Mouse (Mus musculus) forebrain, embryonic 13.5 days (tissue): ENCODE data around the gene Ctbp1. TPM values are rescaled to one million over a fixed set of nuclear protein-coding genes. Genes with fewer than 3 reads are reported as not detected.

Source experiments
- ATAC-seq: fragments of 200-750 bp; cut with Nextera tagmentation; 2 replicates; pipeline ENCODE4 v1.8.0; 2017
- H3K27ac ChIP-seq: fragments of 300-500 bp; sonication (generic); 2 replicates; pipeline ENCODE4 v1.5.1; 2015; ENCODE audit warnings: inconsistent platforms, mild to moderate bottlenecking, moderate library complexity
- H3K27me3 ChIP-seq: fragments of 300-500 bp; sonication (generic); 2 replicates; pipeline ENCODE4 v1.6.1; 2015; ENCODE audit warnings: mild to moderate bottlenecking, inconsistent platforms
- H3K36me3 ChIP-seq: fragments of 300-500 bp; sonication (generic); 2 replicates; pipeline ENCODE4 v1.6.1; 2015; ENCODE audit warnings: mild to moderate bottlenecking, inconsistent platforms; ENCODE audit not compliant: poor library complexity, severe bottlenecking
- H3K4me1 ChIP-seq: fragments of 300-500 bp; sonication (generic); 2 replicates; pipeline ENCODE4 v1.6.1; 2015; ENCODE audit warnings: inconsistent platforms
- H3K4me2 ChIP-seq: fragments of 300-500 bp; sonication (generic); 2 replicates; pipeline ENCODE4 v1.6.1; 2015; ENCODE audit warnings: inconsistent platforms, mild to moderate bottlenecking, moderate library complexity
- H3K4me3 ChIP-seq: fragments of 300-500 bp; sonication (generic); 2 replicates; pipeline ENCODE4 v1.5.1; 2015; ENCODE audit warnings: mild to moderate bottlenecking, inconsistent platforms
- H3K9ac ChIP-seq: fragments of 300-500 bp; sonication (generic); 2 replicates; pipeline ENCODE4 v1.6.1; 2015; ENCODE audit warnings: mild to moderate bottlenecking, inconsistent platforms
- H3K9me3 ChIP-seq: fragments of 300-500 bp; sonication (generic); replicated peaks from 2 replicates; pipeline ENCODE4 v1.6.1; 2016; ENCODE audit warnings: inconsistent platforms
- WGBS: fragments of 180-500 bp; shearing (Covaris S2); methylation state at CpG from one replicate; pipeline ENCODE4 v1.1.7; 2015; 5-methylcytosine and 5-hydroxymethylcytosine counted together
- polyA plus RNA-seq: library from polyadenylated mRNA; unstranded; fragments of >200 nt; fragmentation: Nextera tagmentation; extraction: Ambion mirVana; gene quantifications from 2 replicates; pipeline ENCODE4 v1.2.1, GENCODE M21; 2015

Gene Ctbp1
- polyA plus RNA-seq, 1 experiment from 2014 or later, result 488 TPM

DNA sequence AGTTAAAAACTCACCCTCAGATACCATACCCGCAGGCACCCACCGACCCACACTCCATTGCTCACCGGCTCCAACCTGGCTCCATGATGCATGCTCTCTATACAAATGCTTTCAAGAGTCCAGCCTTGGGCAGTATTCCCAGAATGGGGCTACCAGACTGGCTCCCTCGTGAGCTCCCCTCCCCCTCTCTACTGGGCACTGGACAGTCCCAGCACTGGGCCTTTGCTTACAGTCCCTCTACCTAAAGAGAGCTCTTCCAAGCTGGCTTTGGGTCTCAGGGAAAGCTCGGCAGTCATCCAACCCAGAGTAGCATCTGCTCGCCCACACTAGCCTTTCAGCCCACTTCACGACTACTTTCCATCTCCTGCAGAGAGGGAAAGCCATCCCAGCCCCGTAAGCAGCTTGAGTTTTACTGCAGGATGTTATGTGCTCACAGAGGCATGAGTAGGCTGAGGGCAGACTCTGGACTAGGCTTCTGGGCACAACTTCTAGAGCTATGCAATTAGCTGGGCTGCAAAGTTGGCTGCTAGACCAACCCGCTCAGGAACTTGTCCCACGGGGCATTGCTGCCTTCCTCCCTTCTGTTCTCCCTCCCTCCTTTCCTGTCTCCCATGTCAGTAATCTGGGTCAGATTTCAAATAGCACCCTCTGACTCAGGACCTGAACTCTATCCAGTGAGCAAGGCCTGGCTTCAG, 54.3 kb downstream of the Ctbp1 start:
- Histone ChIP-seq H3K36me3 (no peaks in the 10 kb centered on the region), H3K9me3 (no peaks in the 10 kb centered on the region), H3K4me1 (0 out of 2 replicates have a peak, but pooled peaks cover 7% of the 10 kb centered on the region), H3K4me3 (no peak overlapping the region), H3K4me2 (no peak overlapping the region), H3K27me3 (no peaks in the 10 kb centered on the region), H3K9ac (no peak overlapping the region), H3K27ac (no peak overlapping the region)
- no peak for ATAC-seq
- WGBS, result 80% methylated on average over 10 of the region's 10 CpGs

DNA sequence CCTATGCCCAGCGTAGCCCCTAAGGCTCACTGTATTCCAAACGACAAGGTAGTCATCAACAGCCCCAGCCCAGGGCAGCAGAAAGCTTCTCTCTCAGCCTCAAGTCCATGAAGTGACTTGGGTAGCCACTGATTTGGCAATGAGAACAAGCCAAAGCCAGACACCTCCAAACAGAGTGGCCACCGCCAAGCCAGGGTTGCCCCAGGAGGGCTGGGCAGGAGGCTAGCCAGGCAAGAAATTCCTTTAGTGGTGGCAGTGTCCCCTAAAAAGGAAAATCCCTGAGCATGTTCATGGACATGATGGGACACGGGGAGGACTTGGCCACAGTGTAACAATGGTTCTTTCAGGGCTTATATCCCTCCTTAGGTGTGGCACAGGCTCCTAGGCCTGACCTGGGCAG, 55.0 kb downstream of the Ctbp1 start:
- H3K27ac ChIP-seq, result no peak overlapping the region
- no peaks in the 10 kb centered on the region for H3K27me3 ChIP-seq
- H3K4me1 ChIP-seq, result 0 out of 2 replicates have a peak, but pooled peaks cover 7% of the 10 kb centered on the region
- no peak overlapping the region for H3K4me2 ChIP-seq
- WGBS, result 89% methylated on average over 4 of the region's 4 CpGs
- ATAC-seq, result no peak
- no peak overlapping the region for H3K9ac ChIP-seq
- H3K36me3 ChIP-seq, result no peaks in the 10 kb centered on the region
- H3K9me3 ChIP-seq, result no peaks in the 10 kb centered on the region
- no peak overlapping the region for H3K4me3 ChIP-seq

DNA sequence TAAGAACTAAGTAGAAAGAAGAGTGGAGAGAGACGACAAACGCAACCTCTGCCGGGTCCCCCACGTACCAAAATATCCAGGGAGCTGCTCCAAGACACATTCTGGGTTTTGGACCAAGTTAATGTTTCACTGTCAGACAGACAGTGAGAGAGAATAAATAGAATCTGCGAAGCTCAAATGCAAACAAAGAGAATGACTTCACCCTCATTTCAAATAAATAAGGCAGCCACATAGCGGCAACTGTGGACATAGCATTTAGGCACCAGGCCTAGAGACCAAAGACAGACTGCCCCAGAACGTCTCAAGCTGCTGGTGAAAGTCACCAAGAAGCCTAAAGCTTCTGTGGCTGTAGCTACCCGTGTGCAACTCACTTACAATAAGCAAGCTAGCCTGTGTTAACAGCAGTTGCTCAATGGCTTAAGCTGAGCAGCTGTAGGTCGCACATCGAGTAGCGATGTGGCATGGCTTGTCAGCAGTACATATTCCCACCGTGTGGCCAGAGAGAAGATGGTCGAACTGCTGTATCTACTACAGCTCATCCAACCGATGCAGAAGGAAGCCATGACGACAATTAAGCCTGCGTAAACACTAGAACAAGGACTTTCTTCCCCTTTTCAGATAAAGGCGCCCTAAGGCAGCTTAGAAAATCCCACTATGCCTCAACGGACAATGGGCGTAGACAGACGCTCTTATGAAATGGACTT, 55.9 kb downstream of the Ctbp1 start:
- no peak overlapping the region for H3K4me2 ChIP-seq
- 0 out of 2 replicates have a peak, but pooled peaks cover 7% of the 10 kb centered on the region for H3K4me1 ChIP-seq
- WGBS, result 80% methylated on average over 20 of the region's 20 CpGs
- no peaks in the 10 kb centered on the region for H3K36me3 ChIP-seq
- no peaks in the 10 kb centered on the region for H3K9me3 ChIP-seq
- no peak overlapping the region for H3K4me3 ChIP-seq
- no peak overlapping the region for H3K27ac ChIP-seq
- no peak for ATAC-seq
- no peak overlapping the region for H3K9ac ChIP-seq
- no peaks in the 10 kb centered on the region for H3K27me3 ChIP-seq

DNA sequence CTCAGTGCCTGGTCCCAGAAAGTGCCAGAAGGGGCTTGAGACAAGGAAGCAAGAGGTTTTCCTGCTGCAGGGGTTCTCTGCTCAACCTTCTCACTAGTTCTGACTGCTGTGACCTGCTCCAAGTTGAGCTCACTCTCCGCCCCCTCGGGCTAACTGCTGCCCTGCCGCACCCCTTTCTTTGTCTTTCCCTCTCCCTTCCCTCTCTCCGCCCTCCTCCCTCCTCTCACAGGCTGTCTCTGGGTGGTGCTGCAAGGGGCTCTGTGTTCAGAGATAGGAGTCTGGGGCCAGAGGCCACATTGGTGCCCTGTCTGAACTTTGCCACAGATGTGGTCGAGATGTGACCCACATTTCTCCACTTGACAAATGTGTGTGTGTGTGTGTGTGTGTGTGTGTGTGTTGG, 56.7 kb downstream of the Ctbp1 start, which contains the start of gene Spon2:
Gene Spon2 (minus strand): TSS at position 375 of the 400 bp plus-strand sequence.
- Histone ChIP-seq H3K36me3 (no peaks in the 10 kb centered on the region), H3K4me2 (no peak within 1 kb of the TSS), H3K27me3 (no peaks in the 10 kb centered on the region), H3K4me3 (no peak within 1 kb of the TSS), H3K27ac (no peak within 1 kb of the TSS), H3K9ac (no peak within 1 kb of the TSS; the same call in 1 of the 2 replicates), H3K9me3 (no peaks in the 10 kb centered on the region), H3K4me1 (0 out of 2 replicates have a peak, but pooled peaks cover 7% of the 10 kb centered on the region)
- 19% methylated on average over 5 of the region's 5 CpGs for WGBS
- ATAC-seq, result no peak

DNA sequence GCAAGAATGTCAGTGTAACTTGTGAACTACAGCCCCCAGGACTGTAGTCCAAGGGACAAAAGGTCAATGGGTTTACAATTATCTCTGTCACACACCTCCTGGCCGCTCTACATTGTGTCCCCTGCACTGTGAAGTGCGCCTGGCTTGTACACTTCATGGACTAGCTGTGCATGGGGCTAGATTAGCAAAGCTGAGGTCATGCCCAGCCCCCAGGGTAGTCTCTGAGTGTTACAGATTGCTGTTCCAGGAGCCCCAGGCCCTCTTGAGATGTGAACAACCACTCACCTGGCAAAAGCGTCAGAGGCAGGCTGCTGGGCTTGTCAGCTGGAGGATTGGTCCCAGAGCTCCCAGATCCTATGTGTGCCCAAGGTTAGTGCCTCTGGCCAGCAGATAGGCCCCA, 57.1 kb downstream of the Ctbp1 start:
- no peaks in the 10 kb centered on the region for H3K27me3 ChIP-seq
- H3K36me3 ChIP-seq, result no peaks in the 10 kb centered on the region
- WGBS, result 60% methylated on average over 3 of the region's 3 CpGs
- no peak for ATAC-seq
- H3K4me2 ChIP-seq, result no peak overlapping the region
- H3K4me3 ChIP-seq, result no peak overlapping the region
- no peaks in the 10 kb centered on the region for H3K9me3 ChIP-seq
- H3K27ac ChIP-seq, result no peak overlapping the region
- no peak overlapping the region; the same call in 1 of the 2 replicates for H3K9ac ChIP-seq
- H3K4me1 ChIP-seq, result 0 out of 2 replicates have a peak, but pooled peaks cover 7% of the 10 kb centered on the region

DNA sequence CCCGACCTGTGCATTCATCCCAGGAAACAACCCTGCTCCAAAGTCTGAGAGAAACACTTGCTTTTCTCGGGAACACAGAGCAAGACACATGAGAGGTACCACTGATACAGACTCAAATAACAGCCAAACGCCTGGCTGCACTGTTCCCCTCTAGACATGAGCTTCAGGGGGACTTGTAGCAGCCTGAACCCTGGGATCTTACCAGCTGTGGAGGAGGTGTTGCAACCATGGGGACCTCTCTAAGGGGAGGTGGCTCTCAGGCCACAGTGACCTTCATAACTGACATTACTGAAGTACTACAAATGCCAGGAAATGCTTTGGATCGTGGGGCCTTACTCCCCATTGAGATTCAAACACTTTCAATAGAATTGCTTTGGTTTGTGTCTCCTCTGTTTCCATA, 60.1 kb downstream of the Ctbp1 start:
- no peak for ATAC-seq
- 75% methylated on average over 4 of the region's 4 CpGs for WGBS
- Histone ChIP-seq H3K27me3 (no peaks in the 10 kb centered on the region), H3K36me3 (no peaks in the 10 kb centered on the region), H3K27ac (no peak overlapping the region), H3K9ac (no peak overlapping the region), H3K9me3 (no peaks in the 10 kb centered on the region), H3K4me3 (no peak overlapping the region), H3K4me1 (0 out of 2 replicates have a peak, but pooled peaks cover 7% of the 10 kb centered on the region), H3K4me2 (no peak overlapping the region)

DNA sequence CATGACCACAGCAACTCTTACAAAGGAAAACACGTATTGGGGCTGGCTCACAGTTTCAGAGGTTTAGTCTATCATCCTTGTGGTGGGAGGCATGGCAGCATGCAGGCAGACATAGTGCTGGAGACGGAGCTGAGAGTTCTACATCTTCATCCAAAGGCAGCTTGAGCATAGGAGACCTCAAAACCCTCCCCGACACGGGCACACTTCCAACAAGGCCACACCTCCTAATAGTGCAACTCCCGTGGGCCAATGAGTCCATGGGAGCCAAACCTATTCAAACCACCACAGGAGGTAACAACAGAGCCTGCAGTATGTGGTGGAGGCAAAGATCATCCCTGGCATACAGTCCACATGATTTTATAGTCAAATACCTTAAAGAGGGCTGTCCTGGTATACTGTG, 63.5 kb downstream of the Ctbp1 start:
- Histone ChIP-seq H3K4me2 (no peak overlapping the region), H3K4me3 (no peak overlapping the region), H3K4me1 (no peaks in the 10 kb centered on the region), H3K36me3 (no peaks in the 10 kb centered on the region), H3K9me3 (no peaks in the 10 kb centered on the region), H3K9ac (no peak overlapping the region), H3K27me3 (no peaks in the 10 kb centered on the region), H3K27ac (no peak overlapping the region)
- 80% methylated on average over 5 of the region's 5 CpGs for WGBS
- ATAC-seq, result no peak

DNA sequence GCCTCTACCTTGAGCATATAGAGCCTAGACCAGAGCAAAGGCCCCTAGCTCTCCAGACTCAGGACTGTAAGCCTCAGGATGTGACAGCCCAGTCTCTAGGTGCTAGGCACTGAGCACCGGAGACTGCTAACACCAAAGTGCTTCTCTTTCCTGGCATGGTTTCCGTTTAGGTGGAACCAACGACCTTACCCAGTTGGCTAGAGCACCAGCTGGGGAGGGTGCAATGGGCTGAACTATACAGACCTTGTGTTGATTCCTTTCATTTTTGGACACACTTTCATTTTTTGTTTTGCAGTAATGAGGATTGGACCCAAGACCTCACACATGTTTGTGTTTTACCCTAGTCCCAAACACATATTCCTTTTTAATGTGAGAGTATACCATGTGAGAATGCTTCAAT, 64.3 kb downstream of the Ctbp1 start:
- Histone ChIP-seq H3K27me3 (no peaks in the 10 kb centered on the region), H3K9ac (no peak overlapping the region), H3K4me3 (no peak overlapping the region), H3K36me3 (no peaks in the 10 kb centered on the region), H3K4me1 (no peaks in the 10 kb centered on the region), H3K9me3 (no peaks in the 10 kb centered on the region), H3K27ac (no peak overlapping the region), H3K4me2 (no peak overlapping the region)
- ATAC-seq, result no peak
- WGBS, result 88% methylated on average over 3 of the region's 3 CpGs

DNA sequence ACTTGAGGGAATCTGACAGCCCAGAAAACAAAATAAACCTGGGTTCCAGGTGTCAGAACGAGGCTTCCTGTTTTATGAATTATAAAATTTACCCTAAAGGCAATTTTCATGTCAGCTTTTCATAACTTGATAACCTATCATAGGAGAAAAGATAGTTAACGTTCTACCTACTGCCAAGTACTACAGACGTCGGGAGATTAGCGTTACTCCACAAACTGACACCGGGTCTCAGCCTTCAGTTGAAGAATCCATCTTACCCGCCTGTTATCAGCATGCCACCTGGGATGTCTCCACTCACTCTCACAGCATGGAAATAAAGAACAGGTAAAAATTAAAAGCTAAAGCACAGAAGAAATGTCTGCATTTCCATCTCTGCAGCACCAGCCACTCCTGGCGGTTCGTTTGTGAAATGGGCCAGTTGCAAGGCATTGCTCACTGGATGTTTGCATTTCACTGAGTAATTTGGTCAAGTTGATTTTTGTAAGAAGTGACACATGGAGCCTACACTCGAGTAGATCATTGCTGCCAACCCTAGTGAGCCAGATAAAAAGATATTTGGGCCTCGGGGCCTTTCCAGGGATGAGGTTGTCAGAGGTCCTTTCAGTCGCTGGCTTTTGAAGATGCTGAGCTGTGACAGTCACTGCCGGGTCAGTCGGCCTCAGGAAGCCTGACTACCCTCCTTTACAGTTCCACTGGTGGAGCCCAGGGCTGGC, 66.1 kb downstream of the Ctbp1 start:
- Histone ChIP-seq H3K4me1 (no peaks in the 10 kb centered on the region), H3K9me3 (no peaks in the 10 kb centered on the region), H3K36me3 (no peaks in the 10 kb centered on the region), H3K27me3 (no peaks in the 10 kb centered on the region), H3K4me3 (no peak overlapping the region), H3K9ac (no peak overlapping the region), H3K27ac (no peak overlapping the region), H3K4me2 (no peak overlapping the region)
- no peak for ATAC-seq
- 81% methylated on average over 14 of the region's 14 CpGs for WGBS

DNA sequence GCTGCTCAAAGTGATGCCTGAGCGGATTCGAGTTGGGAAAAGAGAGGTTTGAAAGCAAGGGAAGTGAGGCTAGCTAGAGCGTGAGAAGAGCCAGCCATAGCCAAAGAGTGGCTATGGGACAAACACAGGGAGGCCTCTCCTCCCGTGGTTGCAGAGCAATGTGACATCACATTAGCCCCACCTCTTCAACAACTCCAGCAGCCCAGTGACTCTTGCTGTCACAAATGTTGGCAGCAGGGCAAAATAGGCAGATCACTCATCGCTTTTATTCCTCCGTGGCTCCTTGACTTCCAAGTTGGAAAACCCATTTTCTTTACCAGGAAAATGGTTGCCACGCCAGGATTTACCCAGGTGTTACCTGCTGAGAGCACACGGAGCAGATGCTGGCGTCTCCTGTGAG, 67.7 kb downstream of the Ctbp1 start:
- no peak overlapping the region for H3K4me3 ChIP-seq
- no peaks in the 10 kb centered on the region for H3K36me3 ChIP-seq
- no peak overlapping the region for H3K4me2 ChIP-seq
- WGBS, result 52% methylated on average over 9 of the region's 9 CpGs
- H3K9me3 ChIP-seq, result no peaks in the 10 kb centered on the region
- no peak overlapping the region for H3K9ac ChIP-seq
- no peaks in the 10 kb centered on the region for H3K27me3 ChIP-seq
- no peak overlapping the region for H3K27ac ChIP-seq
- no peaks in the 10 kb centered on the region for H3K4me1 ChIP-seq
- no peak for ATAC-seq

DNA sequence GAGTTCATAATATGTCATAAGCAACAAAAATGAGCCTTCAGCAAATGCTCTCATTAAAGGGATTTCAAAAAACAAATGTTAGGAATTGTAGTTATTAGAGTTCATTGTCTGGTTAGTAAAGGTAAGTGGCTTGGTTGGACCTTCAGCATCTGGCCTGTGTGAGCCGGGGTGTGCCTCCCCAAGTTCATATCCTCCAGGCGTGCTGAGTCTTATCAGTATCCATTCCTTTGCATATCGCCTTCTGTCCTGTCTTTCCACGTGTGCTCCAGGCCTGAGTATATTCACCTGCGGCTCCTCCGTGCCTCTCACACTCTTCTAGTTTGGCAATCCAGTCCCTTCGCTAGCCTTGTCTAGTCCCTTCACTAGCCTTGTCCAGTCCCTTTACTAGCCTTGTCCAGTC, 68.5 kb downstream of the Ctbp1 start:
- ATAC-seq, result no peak
- Histone ChIP-seq H3K4me1 (no peaks in the 10 kb centered on the region), H3K27me3 (no peaks in the 10 kb centered on the region), H3K4me2 (no peak overlapping the region), H3K9ac (no peak overlapping the region), H3K4me3 (no peak overlapping the region), H3K27ac (no peak overlapping the region), H3K36me3 (no peaks in the 10 kb centered on the region), H3K9me3 (no peaks in the 10 kb centered on the region)
- WGBS, result 91% methylated on average over 7 of the region's 7 CpGs

DNA sequence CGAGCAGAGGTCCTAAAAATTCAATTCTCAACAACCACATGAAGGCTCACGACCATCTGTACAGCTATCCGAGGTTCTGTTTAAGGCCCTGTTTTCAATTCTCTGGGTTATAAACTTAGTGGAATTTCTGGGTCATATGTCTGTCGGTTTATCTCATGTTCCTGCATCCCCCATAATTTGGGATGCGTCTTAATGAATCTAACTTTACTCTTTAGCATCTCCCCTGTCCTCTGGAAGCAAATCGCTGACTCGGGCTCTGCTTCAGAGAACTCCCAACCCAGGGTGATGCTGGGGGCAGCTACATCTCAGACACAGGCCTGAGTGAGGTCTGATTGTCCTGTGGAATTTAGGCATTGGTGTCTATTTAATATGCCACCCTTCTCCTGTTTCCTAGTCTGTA, 70.5 kb downstream of the Ctbp1 start:
- Histone ChIP-seq H3K9me3 (no peaks in the 10 kb centered on the region), H3K27me3 (no peaks in the 10 kb centered on the region), H3K4me3 (no peak overlapping the region), H3K27ac (no peak overlapping the region), H3K36me3 (no peaks in the 10 kb centered on the region), H3K4me1 (no peaks in the 10 kb centered on the region), H3K4me2 (no peak overlapping the region), H3K9ac (no peak overlapping the region)
- ATAC-seq, result no peak
- 82% methylated on average over 7 of the region's 7 CpGs for WGBS
